Mouse (Mus musculus) heart, postnatal 14 days (tissue): ENCODE data around the gene 1110017D15Rik. TPM values are rescaled to one million over a fixed set of nuclear protein-coding genes. Genes with fewer than 3 reads are reported as not detected.

Experiments
- total RNA-seq, 2 experiments: library from RNA; stranded (reverse); gene quantifications; 2 replicates each; pipeline ENCODE4 v1.2.3; 2021

The 1110017D15Rik gene
- total RNA-seq, 2 experiments from 2014 or later: 0.69 TPM; not detected in 1

Other genes starting within 250 kb of the 1110017D15Rik start
- gene Ubap2, start 242.2 kb downstream of the 1110017D15Rik start, total RNA-seq: 10 to 100 TPM; 65.3 to 66.0 TPM
- 10 to 100 TPM; 52.9 to 57.9 TPM for gene Dcaf12, start 202.4 kb downstream of the 1110017D15Rik start, total RNA-seq
- 10 to 100 TPM; 32.9 to 34.2 TPM for gene Ubap1, start 168.3 kb downstream of the 1110017D15Rik start, total RNA-seq
- gene Kif24, start 52.4 kb downstream of the 1110017D15Rik start, total RNA-seq: 1 to 10 TPM; 1.2 to 1.4 TPM
- gene Nudt2, start 52.2 kb downstream of the 1110017D15Rik start, total RNA-seq: 10 to 100 TPM; 24.6 to 25.8 TPM
- gene AI464131, start 14.3 kb downstream of the 1110017D15Rik start, total RNA-seq: 10 to 100 TPM; 10.2 to 10.3 TPM
- 10 to 100 TPM; 14.5 to 17.3 TPM for gene Fam219a, start 52.2 kb upstream of the 1110017D15Rik start, total RNA-seq
- 1 to 10 TPM in 1 of 2 experiments, under 1 TPM in 1; 0.93 to 1.7 TPM for gene Dnaic1, start 52.4 kb upstream of the 1110017D15Rik start, total RNA-seq
- gene Enho, start 123.0 kb upstream of the 1110017D15Rik start, total RNA-seq: 1 to 10 TPM; 4.3 to 4.6 TPM
- 1 to 10 TPM; 2.0 to 5.1 TPM for gene Cntfr, start 179.8 kb upstream of the 1110017D15Rik start, total RNA-seq
- 10 to 100 TPM; 56.9 to 61.0 TPM for gene Il11ra1, start 182.7 kb upstream of the 1110017D15Rik start, total RNA-seq
- 10 to 100 TPM; 28.7 to 30.2 TPM for gene Rpp25l, start 196.2 kb upstream of the 1110017D15Rik start, total RNA-seq
- gene Dctn3, start 205.8 kb upstream of the 1110017D15Rik start, total RNA-seq: 10 to 100 TPM; 83.6 to 87.8 TPM
- not detected for gene Arid3c, start 213.8 kb upstream of the 1110017D15Rik start, total RNA-seq
- 10 to 100 TPM; 45.6 to 52.0 TPM for gene Galt, start 237.9 kb upstream of the 1110017D15Rik start, total RNA-seq
- 10 to 100 TPM; 22.8 to 23.2 TPM for gene Sigmar1, start 238.8 kb upstream of the 1110017D15Rik start, total RNA-seq